Mouse (Mus musculus) lung, adult 18-20 months (tissue): ENCODE measurements around the gene Klf13.

ENCODE experiments used
- DNase-seq, 2 experiments: peaks; one replicate each; pipeline ENCODE4 v3.0.0; 2022; ENCODE audit warnings: mixed read lengths in 2 of 2

Gene Klf13

DNA sequence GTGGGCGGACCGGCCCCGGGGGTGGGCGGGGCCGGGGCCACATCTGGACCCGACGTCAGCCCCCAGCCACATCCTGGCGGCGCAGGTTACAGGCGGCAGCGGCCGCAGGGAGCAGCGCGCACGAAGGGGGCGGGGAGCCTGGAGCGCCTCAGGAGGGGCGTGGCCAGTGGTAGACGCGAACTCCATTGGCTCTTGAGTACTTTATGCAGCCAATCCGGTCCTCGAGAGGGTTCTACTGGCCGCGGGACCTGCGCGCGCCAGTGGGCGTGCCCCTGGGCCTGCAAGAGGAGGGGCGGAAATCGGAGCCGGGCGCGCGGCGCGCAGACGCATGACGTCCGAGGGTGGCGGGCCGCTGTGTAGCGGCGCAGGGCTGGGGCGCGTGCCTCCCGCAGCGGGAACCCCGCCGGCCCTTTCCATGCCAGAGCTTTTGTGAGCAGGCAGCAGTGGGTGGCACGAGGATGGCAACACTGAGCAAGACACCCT, at the start of gene Klf13:
Klf13 (minus strand) TSS at position 2 of the 483 bp plus-strand sequence.
- peak; percentile 98 to 99 for DNase-seq

DNA sequence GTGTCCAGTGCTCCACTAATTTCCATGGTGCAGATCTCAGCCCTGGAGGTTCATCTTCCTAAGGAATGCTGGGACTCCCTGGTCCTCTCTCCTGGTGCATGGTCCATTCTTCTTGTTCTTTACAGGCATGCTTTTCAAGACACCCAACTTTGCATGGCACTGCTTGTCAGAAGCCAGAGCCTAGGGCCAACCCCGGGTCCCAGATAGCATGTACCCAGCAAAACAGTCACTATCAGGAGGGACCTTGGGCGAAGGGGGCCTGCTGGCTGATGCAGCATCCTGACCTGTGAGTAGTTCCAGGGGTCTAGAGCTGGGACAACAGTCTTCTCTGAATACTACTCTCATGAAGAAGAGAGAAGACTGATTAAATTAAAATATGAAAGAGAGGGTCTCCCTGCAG, 49.7 kb upstream of the Klf13 start:
- no peak for DNase-seq

DNA sequence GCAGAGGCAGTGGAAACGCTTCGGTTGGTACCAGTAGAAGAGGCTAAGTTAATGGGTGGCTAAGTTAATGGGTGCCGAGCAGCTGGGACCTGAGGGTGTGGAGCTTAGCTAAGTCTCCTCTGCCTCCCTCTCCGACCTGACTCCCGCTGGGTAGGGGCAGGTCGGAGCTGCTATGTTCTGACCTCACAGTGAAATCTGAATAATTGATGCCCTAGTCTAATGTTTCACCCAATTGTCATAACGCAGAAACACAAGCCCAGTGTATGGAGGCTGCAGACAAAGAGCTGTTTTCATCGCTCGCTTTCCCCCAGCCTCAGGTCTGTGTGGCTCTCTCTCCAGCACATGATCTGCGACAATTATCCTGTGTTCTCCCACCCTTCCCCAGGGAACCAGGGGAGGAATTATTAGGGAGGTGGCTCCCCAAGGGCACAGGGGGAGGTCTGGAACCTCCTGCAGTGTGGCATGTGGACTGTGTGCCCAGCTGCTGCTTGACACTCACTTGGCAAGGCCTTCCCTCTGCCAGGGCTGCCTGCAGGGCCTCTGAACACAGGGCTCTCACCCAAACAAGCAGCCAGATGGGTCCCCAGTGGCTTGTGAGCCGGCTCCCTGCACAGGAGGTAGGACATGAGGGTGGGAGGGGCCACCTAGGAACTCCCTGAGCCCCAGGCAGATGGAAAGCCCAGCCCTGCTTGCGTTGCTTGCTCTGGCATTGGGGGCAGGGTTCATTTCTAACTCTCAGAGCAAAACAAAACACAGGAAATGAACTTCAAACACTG, 47.9 kb upstream of the Klf13 start:
- DNase-seq: peak in 1 of 2 experiments; percentile 35

DNA sequence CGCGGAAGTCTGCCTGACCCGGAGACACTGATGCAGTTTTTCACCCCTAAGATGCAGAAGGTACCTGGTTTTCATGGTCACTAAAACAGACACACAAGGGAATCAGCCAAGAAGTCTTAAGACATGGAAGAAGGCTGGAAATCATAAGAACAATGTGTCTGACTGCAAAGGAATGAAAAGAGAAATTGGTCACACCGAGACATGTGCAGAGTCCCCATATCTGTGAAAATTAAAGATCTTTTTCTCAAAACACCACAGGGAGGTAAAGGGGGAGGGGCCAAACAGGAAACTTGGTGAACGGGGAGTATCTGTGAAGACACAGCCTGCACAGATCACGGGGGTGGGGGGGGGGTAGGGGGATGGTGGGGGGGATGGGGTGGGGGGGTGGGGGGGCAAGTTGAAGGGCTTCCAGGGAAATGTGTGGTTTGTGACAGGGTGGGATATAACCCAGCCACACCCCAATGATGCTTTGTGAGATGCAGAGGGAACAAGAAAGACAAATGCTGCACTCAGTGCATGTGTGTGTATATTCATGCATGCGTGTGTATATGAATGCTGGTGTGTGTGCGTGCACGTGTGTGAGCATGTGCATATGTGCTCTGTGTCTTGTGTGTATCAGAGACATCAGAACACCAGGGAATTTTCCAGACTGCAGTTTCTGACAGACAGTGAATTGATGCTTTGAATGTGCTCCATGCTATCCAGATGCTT, 47.1 kb upstream of the Klf13 start:
- DNase-seq: no peak

DNA sequence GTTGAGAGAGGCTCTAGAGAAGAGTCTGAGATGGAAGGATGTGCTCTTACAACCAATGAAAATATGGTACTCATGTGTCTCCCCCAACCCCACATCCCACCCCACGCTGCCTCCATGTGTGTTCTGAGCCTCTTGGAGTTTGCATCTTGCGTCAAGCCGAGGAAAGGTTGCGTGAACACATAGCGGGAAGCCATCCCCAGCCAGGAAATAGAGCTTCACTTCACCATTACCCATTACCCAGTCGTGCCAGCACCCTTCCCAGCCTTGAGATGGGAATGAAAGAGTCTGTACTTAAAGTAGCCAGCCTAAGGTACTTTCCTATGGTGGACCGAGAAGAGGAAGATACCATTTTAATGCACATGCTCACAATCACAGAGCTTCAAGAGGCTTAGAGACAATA, 46.6 kb upstream of the Klf13 start:
- DNase-seq: no peak

DNA sequence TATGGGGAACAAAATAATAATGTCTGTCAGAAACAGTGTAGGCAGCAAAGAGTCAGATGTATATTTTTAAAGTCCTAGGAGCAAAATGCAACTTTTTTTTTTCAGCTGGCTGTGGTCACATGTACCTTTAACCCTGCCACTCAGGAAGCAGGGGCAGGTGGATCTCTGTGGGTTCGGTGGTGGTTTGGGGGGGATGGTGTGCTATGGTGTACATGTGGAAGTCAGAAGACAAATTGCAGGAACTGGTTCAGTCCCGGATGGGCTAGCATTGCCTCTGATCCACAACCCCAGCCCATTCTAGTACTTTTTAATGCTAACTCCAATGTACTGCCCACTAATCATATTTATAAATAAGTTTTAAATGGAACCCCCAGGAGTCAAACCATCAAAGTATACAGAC, 45.6 kb upstream of the Klf13 start:
- DNase-seq: no peak

DNA sequence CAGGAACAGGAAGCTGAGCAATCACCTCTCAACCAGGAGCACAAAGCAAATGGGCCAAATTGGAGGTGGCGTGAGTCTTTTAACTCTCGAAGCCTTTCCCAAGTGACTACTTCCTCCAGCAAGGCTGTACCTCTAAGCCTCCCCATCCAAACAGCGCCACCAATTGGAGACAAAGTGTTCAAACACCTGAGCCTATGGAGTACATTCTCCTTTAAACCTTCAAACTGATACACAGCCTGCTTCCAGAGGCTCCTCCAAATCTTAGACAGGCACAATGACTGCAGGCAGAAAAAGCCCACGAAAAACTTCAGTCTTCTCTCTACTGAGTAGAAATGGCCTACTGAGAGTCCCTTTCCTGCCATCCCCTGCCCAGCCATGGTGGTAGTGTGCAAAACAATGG, 38.9 kb upstream of the Klf13 start:
- no peak for DNase-seq

DNA sequence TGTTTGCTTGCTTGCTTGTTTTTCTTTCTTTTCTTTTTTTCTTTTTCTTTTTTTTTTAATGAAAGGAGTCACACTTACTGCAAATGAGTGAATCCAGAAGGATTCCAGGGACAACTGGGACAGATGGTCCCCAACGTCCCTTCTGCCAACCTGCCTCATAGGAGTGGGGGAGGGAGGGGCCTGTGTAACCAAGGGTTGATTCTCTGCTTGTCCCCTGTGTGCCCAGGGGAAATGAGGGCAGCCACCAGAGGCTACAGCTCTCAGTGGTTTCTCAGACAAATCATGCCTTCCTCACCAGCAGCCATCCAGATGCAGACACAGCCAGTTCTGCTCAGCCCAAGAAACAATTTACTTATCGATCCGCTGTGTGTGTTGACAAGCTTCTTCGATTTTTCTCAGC, 32.3 kb upstream of the Klf13 start:
- DNase-seq: no peak

DNA sequence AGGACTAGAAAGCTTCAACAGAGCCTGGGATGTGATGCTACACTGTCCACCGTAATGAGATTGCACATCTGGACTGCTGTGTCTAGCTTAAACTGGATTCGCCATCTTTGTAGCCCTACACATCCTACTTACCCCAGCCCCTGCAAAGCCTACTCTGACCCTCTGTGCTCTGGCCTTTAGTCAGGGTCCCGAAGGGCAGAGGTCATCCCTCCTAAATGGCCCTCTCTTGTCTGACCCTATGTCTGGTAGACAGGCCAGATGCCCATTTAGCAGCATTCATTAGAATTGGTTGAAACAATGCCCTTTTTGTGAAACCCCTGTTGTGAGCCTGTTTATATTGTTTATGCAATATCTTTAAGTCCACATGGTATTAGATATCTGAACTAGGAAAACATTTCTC, 31.2 kb upstream of the Klf13 start:
- DNase-seq: no peak

DNA sequence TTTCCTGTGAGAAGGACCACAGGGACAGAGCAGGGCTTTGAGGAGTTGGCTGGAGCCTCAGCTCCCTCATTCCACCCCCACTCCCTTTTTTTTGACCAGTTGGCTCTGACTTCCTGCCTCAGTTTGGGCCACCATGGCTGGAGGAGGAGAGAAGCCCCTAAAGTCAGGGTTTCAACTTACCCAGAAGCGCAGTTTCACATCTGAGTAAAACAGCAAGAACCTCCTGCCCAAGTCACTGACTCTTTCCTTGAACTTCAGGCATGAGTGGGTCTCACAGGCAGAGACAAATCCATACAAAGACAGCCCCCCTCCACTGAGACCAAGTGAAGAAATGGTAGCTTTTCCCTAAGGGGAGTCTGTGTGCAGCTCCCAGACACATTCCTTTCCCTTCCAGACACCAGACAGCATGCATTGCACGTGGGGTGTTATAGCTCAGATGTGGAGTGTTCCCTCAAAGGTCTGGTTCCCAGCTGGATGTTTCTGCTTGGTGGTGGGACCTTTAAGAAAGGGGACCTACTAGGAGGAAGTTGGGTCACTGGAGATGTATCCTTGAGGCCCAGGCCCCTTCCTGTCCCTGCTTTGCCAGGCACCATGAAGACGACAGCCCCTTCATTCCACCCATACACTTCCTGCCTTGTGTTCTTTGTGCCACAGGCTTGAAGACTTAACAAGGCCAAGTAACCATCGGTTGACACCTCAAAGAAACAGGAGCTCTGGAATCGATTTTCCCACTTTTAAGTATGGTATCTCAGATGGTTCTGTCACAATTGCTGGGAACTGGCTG, 27.1 kb upstream of the Klf13 start:
- DNase-seq: no peak

DNA sequence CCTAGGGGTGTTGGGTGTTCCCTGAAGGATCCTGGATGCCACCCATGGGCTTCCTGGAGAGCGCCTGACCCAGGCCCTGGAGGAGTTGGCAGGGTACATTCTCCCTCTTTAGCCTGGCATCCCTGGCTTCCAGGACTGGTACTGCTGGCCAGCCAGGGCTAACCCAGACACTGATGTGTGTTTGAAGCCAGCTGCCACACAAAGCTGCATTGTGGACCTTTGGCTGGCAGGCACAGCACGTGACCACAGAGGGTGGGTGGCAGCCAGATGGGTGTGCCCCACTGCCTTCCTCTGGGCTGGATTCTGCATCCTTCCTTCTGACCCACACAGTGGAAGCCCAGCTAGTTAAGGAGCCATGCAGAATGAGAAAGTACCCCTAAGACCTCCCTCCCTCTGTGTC, 26.4 kb upstream of the Klf13 start:
- DNase-seq: peak; percentile 71 to 75

DNA sequence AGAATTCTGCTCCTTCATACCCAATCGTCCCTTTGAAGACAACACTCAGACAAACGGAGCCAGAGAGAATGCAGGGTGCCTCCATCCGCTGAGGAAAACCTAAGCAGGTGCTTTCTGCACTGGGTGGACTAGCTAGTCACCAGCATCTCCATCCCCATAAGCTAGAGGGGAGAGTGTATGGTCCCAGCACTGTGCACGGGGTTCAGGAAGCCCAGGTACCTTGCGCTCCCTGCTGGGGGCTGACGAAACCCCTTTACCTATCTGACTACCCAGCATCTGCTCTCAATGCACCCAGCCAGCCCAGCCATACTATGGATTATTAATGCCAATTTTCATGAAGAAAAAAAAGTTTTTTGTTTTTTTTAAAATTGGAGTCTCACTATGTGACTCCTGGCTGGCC, 25.4 kb upstream of the Klf13 start:
- DNase-seq: no peak

DNA sequence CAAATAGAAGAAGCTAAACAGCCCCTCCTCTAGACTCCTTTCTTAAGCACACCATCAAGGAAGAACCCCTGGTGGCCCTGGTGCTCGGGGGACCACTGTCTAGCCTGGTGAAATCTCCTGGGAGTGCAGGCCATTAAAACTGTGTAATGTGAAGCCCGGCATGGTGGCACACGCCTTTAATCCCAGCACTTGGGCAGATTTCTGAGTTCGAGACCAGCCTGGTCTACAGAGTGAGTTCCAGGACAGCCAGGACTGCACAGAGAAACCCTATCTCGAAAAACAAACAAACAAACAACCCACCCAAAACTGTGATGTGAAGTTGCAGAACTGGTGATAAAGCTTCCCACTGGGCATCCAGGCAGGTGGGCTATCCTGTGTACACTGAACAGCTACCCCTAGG, 24.9 kb upstream of the Klf13 start:
- no peak for DNase-seq

DNA sequence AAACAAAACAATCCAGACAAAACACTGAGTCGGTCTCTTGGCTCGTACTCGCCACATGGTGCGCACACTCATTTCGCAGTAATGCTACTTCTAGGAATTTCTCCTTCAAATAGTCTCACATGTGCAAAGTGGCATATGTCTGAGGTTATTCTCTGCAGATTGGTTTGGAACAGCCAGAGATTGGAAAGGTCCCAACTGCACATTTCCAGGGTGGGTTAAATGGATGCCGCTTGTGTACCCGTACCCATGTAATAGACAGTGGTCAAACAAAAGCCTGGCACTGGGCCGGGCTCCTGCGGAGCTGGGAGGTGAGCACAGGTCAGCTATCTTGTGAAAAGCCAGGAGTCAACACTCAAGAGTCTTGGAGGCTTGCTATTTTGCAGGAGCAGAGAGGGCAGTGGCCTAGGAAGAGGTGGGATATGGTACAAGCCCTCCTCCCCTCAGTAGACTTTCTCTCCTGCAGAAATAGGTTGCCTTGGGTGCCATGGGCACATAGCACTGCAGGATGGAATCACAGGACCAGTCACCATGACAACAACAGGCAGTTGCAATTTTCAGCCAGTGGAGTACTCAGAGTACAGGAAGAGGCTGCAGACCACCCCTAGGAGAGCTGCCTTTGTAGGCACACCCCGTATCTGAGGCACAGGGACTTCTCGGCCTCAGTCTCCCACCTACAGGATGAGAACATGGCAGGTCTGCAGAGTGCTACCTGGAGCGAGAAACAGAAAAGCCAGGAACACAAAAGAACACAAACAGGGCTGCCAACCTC, 19.3 kb upstream of the Klf13 start:
- no peak for DNase-seq

DNA sequence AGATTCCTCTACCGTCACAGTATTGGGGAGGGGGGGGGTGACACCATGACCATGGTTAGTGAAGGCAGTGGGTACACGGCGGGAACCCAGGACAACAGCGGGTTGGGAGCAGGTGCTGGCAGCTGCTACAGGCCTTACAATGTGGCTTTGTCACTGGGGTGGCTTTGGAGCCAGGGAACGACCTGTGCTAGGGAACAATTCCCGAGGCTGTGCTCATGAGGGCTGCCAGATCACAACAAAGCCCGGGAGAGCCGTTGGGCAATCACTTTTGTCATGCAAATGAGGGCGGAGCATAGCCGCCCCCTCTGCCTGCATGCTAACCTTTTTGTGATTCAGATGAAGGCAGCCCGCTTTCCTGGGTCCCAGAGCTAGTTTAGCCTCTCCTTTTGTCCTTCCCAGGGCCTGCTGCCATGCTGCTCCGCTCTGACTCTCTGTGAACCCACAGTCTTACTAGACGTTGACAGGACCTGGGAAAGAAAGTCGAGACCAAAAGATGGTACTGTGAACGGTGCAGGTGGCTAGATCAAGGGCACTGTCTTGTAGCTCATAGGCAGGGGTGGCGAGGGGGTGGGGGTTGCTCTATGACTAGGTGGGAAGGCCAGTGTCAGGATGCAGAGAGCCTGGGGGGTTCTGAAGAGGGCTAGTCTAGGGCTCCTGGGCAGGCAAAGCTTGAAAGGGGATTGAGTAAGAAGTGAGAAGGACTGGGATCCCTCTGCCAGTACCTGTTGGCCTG, 18.4 kb upstream of the Klf13 start:
- peak; percentile 76 to 83 for DNase-seq

DNA sequence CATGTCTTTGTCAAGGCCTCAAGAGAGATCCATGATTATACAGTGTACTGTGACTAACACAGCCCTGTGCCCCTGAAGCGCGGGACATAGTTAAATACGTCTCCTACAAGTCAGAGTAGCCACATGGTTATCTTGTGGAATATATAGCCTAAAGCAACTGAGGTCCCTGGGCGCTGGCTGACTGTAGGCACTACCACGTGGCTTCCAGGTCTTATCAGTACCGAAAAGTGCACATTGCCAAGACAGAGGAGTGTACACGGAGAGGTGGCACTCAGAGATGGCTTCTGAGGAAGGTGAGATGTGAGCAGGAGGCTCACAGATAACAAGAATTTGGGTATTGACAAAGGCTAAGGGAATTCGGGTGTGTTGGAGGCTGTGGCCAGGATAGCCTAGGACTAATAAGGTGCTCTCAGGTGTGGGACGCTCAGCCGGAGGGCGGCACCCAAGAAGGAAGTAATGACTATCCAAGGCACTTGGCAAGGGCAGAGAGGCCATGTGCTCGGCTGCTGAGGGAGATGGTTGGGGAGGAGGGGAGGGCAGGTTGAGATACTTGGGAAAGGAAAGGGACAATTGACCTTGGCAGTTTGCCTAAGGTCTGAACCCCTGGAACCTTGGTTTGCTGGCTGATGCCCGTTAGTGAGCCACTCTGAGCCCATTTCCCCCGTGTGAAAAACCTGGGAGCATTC, 17.6 kb upstream of the Klf13 start:
- DNase-seq: peak; percentile 32 to 46

DNA sequence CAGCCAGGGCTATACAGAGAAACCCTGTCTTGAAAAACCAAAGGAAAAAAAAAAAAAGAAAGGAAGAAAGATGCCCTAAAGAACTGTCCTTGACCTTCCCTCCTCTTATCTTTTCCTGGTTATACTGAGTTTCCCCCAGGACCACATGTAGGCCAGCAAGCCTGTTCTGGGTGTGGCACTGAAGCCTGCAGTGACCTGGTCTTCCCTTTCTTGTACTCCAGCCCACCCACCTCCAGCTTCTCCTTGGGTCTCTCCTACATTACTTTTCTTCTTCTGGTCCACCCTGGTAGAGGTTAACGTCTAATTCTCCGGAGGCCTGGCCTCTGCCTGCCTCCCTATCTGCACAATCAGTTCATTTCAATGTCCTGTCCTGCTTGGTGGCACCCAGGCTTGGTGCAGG, 16.7 kb upstream of the Klf13 start:
- DNase-seq: no peak

DNA sequence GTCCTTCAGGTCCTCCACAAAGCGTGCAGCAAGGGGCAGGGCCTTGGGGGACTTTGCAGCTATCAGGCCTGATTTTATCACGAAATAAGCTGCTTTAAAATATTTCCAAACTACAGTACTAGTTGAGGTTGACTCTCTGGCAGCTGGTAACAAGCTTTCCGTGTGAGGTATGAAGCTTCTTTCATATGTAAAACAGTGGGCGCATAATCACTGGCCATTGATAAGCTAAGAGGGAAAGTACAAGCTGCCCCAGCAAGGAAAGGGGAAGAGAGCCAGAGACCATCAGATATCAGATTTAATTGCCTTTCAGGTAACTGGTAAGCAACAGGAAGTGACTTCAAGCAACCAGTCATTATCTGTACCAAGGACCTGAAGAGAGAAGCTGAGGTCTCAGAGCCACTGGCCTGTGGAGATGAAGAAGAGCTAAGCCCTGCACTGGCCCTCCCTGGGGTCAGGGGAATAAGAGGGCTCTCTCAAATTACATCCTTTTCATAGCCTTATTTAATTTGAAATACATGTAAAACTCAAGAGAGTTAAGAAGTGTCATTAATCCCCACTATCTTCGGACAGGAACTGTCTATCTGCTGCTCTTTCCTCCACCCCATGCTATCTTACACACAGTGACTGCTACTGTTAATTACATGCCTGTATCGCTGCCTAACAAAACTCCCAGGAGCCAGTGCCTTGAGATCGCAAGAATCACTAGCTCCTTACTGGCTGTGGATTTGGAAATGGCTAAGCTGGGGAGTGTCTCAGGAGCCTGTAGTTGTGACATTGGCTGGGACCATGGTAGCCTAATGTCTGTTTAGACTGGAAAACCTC, 13.6 kb upstream of the Klf13 start:
- DNase-seq: no peak

DNA sequence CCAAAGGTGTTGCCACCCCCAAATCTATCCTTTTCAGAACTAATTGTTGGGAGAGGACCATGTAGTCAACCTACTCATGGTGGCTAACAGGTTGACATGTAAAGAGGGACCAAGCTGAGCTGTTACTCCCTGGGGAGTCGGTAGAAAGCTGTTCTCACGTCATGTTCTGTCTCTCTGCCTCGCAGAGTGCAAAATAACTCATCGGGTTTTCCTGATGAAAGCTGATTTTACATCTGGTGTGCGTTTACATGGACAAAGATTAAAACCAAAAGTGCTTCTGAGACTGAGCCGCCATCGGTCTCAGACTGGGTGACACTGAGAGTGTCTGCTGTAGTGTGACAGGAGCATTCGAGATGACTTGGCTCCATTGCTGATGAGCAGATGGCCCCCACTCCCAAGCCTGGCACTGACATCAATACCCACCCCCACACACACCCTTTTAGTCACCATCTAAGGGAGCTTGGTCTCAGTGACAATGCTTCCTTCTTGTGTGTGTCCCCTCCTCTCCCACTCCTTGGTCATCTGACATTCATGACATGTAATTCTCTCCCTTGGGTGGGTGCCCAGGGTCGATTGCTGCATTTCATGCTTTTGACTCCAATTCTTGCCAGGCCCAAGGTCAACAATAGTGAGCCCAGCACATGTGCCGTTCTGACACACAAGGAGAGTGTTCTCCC, 12.4 kb upstream of the Klf13 start:
- no peak for DNase-seq

DNA sequence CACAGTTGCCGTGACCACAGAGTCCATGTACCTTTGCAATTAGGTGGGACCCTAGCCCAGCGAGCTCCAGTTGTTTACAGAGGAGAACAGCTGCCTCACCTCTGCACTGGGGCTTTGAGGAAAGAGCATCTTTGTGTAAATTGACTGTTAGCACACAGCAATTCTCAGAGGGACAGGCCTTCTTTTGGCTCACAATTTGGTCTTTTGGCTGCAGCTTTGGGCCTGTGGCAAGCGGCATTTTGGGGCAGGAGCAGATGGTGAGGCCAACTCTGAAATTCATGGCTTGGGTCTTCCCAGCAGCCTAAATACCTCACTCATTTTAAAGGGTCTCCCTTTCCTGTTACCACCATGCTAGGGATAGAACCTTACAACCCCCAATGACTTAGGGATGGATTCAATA, 10.5 kb upstream of the Klf13 start:
- no peak for DNase-seq
